Mouse (Mus musculus) thymus, adult 2 months (tissue): ENCODE results near the gene Tmem198b.

Experiments
- CTCF ChIP-seq: fragments of 200-500 bp; IDR thresholded peaks from 2 replicates; pipeline ENCODE4 v1.5.1; 2012; ENCODE audit warnings: mild to moderate bottlenecking, control low read depth, low read length, moderate library complexity, borderline replicate concordance; ENCODE audit not compliant: control insufficient read depth, poor library complexity, insufficient read depth; ENCODE audit errors: extremely low read depth
- POLR2A ChIP-seq: fragments of 200-500 bp; IDR thresholded peaks from 2 replicates; pipeline ENCODE4 v1.6.1; 2012; ENCODE audit warnings: mild to moderate bottlenecking, low read length, control low read depth, moderate library complexity; ENCODE audit not compliant: control insufficient read depth, poor library complexity, insufficient read depth; ENCODE audit errors: extremely low read depth

- TF ChIP-seq CTCF (no peak), POLR2A (no peak)
These were observed 30.5 kb downstream of the Tmem198b start for GRCm38 (mm10) chr10:128773685-128774084.
